ENCODE assay signal across 9 mouse cellular contexts in genomic region chr5:43048196-43049050, GRCm38 (mm10).
DNase-seq lines count a peak whose midpoint lies in the region; ATAC-seq and TF ChIP-seq lines count a peak whose summit lies in the region.
"Had no signal": no experiment of that assay in that cellular context is flagged by ENCODE, and none has a peak within 500 bp of the region (broad histone marks: within the 10 kb centered on the region; RNA-seq: fewer than 3 reads in every experiment).

No protein-coding gene starts in this region.

- TF ChIP-seq POLR2A in lung, adult 2 months (IDR thresholded peaks at IDR 0.05; ENCODE audit: borderline replicate concordance, extremely low read depth, low read depth, low read length): no peak
- TF ChIP-seq POLR2A in cerebellum, adult 2 months (IDR thresholded peaks at IDR 0.05; ENCODE audit: borderline replicate concordance, insufficient read depth, low read length): no peak

- no peak for TF ChIP-seq CTCF in lung, postnatal 0 days (IDR thresholded peaks at IDR 0.05)
- no peak for TF ChIP-seq CTCF in lung, adult 2 months (IDR thresholded peaks at IDR 0.05; ENCODE audit: insufficient read depth, low read length)
- TF ChIP-seq CTCF in cerebellum, adult 2 months (IDR thresholded peaks at IDR 0.05; ENCODE audit: borderline replicate concordance, insufficient read depth, low read depth, low read length): no peak

- no peaks in the 10 kb centered on the region for H3K36me3 ChIP-seq in lung, postnatal 0 days (ENCODE audit: insufficient read depth, low read length)
- H3K36me3 ChIP-seq in heart, embryonic 15.5 days: no peaks in the 10 kb centered on the region
- H3K36me3 ChIP-seq in forebrain, embryonic 10.5 days (replicated peaks): no peaks in the 10 kb centered on the region
- H3K36me3 ChIP-seq in kidney, embryonic 14.5 days (ENCODE audit: control insufficient read depth, insufficient read depth, low read length): no peaks in the 10 kb centered on the region

- H3K4me3 ChIP-seq in lung, postnatal 0 days (ENCODE audit: low read depth, low read length): no peak overlapping the region
- H3K4me3 ChIP-seq in lung, adult 2 months (replicated peaks; ENCODE audit: extremely low read depth, low read depth, low read length): no peak overlapping the region
- H3K4me3 ChIP-seq in cerebellum, adult 2 months (replicated peaks; ENCODE audit: insufficient read depth, low read depth, low read length): no peak overlapping the region
- no peak overlapping the region for H3K4me3 ChIP-seq in heart, embryonic 15.5 days
- H3K4me3 ChIP-seq in forebrain, embryonic 10.5 days: no peak overlapping the region
- H3K4me3 ChIP-seq in kidney, embryonic 14.5 days (ENCODE audit: low read length): no peak overlapping the region
- H3K4me3 ChIP-seq: erythroblast, embryonic 14.5 days had no signal

- no peak overlapping the region for H3K27ac ChIP-seq in lung, postnatal 0 days (ENCODE audit: low read length)
- peak overlapping the region; percentile 58; the same call in 1 of the 2 replicates for H3K27ac ChIP-seq in cerebellum, adult 2 months (ENCODE audit: insufficient read depth, low read length)
- H3K27ac ChIP-seq in heart, embryonic 15.5 days: peak overlapping the region; percentile 75
- no peak overlapping the region for H3K27ac ChIP-seq in forebrain, embryonic 10.5 days
- H3K27ac ChIP-seq in kidney, embryonic 14.5 days (ENCODE audit: low read depth, low read length): no peak overlapping the region

- no peaks in the 10 kb centered on the region for H3K27me3 ChIP-seq in lung, postnatal 0 days (replicated peaks; ENCODE audit: insufficient read depth, low read length)
- H3K27me3 ChIP-seq in cerebellum, adult 2 months (ENCODE audit: control insufficient read depth, insufficient read depth, low read length): no peaks in the 10 kb centered on the region
- H3K27me3 ChIP-seq in heart, embryonic 15.5 days: no peaks in the 10 kb centered on the region
- H3K27me3 ChIP-seq in forebrain, embryonic 10.5 days (ENCODE audit: poor library complexity, severe bottlenecking): no peaks in the 10 kb centered on the region
- no peaks in the 10 kb centered on the region for H3K27me3 ChIP-seq in kidney, embryonic 14.5 days (ENCODE audit: control insufficient read depth, insufficient read depth, low read length)

- no peak for TF ChIP-seq EP300 in lung, postnatal 0 days (IDR thresholded peaks at IDR 0.05)

- DNase-seq in lung, postnatal 0 days (ENCODE audit: low spot score): peak; percentile 10
- DNase-seq in lung, adult 2 months: no peak
- DNase-seq in cerebellum, adult 2 months: peak; percentile 49 to 83
- peak; percentile 22 for DNase-seq in right cerebral cortex, postnatal 25 days
- no peak for DNase-seq in forebrain, embryonic 10.5 days (ENCODE audit: extremely low spot score, low spot score)

- WGBS in lung, postnatal 0 days: 69% methylated on average over 8 of the region's 8 CpGs
- 55% methylated on average over 8 of the region's 8 CpGs for WGBS in lung, adult 2 months
- WGBS in cerebellum, adult 2 months: 47% methylated on average over 8 of the region's 8 CpGs
- 37% methylated on average over 8 of the region's 8 CpGs for WGBS in heart, embryonic 15.5 days
- WGBS in forebrain, embryonic 10.5 days: 83% methylated on average over 8 of the region's 8 CpGs
- WGBS in kidney, embryonic 14.5 days: 77% methylated on average over 8 of the region's 8 CpGs

- no peaks in the 10 kb centered on the region for H3K9me3 ChIP-seq in lung, postnatal 0 days (ENCODE audit: low read length)
- H3K9me3 ChIP-seq in heart, embryonic 15.5 days (replicated peaks): no peaks in the 10 kb centered on the region
- no peaks in the 10 kb centered on the region for H3K9me3 ChIP-seq in forebrain, embryonic 10.5 days
- no peaks in the 10 kb centered on the region for H3K9me3 ChIP-seq in kidney, embryonic 14.5 days (ENCODE audit: control insufficient read depth, low read length)

- ATAC-seq in lung, postnatal 0 days: peak; percentile 43
- ATAC-seq in heart, embryonic 15.5 days (replicated peaks; ENCODE audit: insufficient number of reproducible peaks, insufficient read depth, low FRiP score, low read depth): peak; percentile 85; the same call in 1 of the 2 replicates
- ATAC-seq in megakaryocyte-erythroid progenitor cell, adult 5-6 weeks (replicated peaks; ENCODE audit: low FRiP score, low TSS enrichment, poor library complexity, severe bottlenecking): no peak
- no peak for ATAC-seq in kidney, embryonic 14.5 days (ENCODE audit: low FRiP score, low TSS enrichment)

- no peak overlapping the region for H3K4me2 ChIP-seq in lung, postnatal 0 days (replicated peaks; ENCODE audit: low read depth, low read length)
- no peak overlapping the region for H3K4me2 ChIP-seq in heart, embryonic 15.5 days
- H3K4me2 ChIP-seq in kidney, embryonic 14.5 days (replicated peaks; ENCODE audit: low read depth, low read length): no peak overlapping the region

- H3K9ac ChIP-seq in lung, postnatal 0 days (replicated peaks; ENCODE audit: low read depth): no peak overlapping the region
- no peak overlapping the region for H3K9ac ChIP-seq in heart, embryonic 15.5 days
- H3K9ac ChIP-seq in kidney, embryonic 14.5 days (ENCODE audit: low read depth, low read length): no peak overlapping the region

- H3K4me1 ChIP-seq in lung, postnatal 0 days (ENCODE audit: insufficient read depth, low read depth, low read length): no peaks in the 10 kb centered on the region
- no peaks in the 10 kb centered on the region for H3K4me1 ChIP-seq in lung, adult 2 months (ENCODE audit: control insufficient read depth, insufficient read depth, low read length)
- H3K4me1 ChIP-seq in cerebellum, adult 2 months (ENCODE audit: control insufficient read depth, insufficient read depth, low read length): peaks cover 20% of the 10 kb centered on the region
- H3K4me1 ChIP-seq in heart, embryonic 15.5 days (replicated peaks): peaks cover 18% of the 10 kb centered on the region
- no peaks in the 10 kb centered on the region for H3K4me1 ChIP-seq in forebrain, embryonic 10.5 days
- no peaks in the 10 kb centered on the region for H3K4me1 ChIP-seq in kidney, embryonic 14.5 days (ENCODE audit: control insufficient read depth, insufficient read depth, low read length)

Comparison
In these comparisons a context has a peak if more than half of its experiments do, and no peak if none do; other contexts are left out.
1. DNase-seq: peak in lung, postnatal 0 days (single experiment), cerebellum, adult 2 months (2 of 2) and right cerebral cortex, postnatal 25 days (single experiment); none in lung, adult 2 months (single experiment) and forebrain, embryonic 10.5 days (single experiment).
2. ATAC-seq: peak in lung, postnatal 0 days (single experiment) and heart, embryonic 15.5 days (single experiment); none in megakaryocyte-erythroid progenitor cell, adult 5-6 weeks (single experiment) and kidney, embryonic 14.5 days (single experiment).
3. H3K27ac ChIP-seq: peak in cerebellum, adult 2 months (single experiment) and heart, embryonic 15.5 days (single experiment); none in lung, postnatal 0 days (single experiment), forebrain, embryonic 10.5 days (single experiment) and kidney, embryonic 14.5 days (single experiment).